Mouse (Mus musculus) cortical plate, adult 2 months (tissue): Measurements from ENCODE around the gene Vegfc. TPM values are rescaled to one million over a fixed set of nuclear protein-coding genes. Genes with fewer than 3 reads are reported as not detected.

Experiments
- H3K27ac ChIP-seq: fragments of 200-500 bp; 2 replicates; pipeline ENCODE4 v1.5.1; 2012; ENCODE audit warnings: low read length, control low read depth, inconsistent platforms; ENCODE audit not compliant: insufficient read depth
- H3K4me1 ChIP-seq: fragments of 200-500 bp; 2 replicates; pipeline ENCODE4 v1.6.1; 2011; ENCODE audit warnings: low read length; ENCODE audit not compliant: control insufficient read depth, insufficient read depth
- H3K4me3 ChIP-seq: fragments of 200-500 bp; 2 replicates; pipeline ENCODE4 v1.5.1; 2011; ENCODE audit warnings: mild to moderate bottlenecking, low read length, control low read depth; ENCODE audit not compliant: insufficient read depth
- CTCF ChIP-seq: fragments of 200-500 bp; IDR thresholded peaks from 2 replicates; pipeline ENCODE4 v1.5.1; 2011; ENCODE audit warnings: mild to moderate bottlenecking, control low read depth, low read length; ENCODE audit not compliant: insufficient read depth; ENCODE audit errors: extremely low read depth
- POLR2A ChIP-seq: fragments of 200-500 bp; IDR thresholded peaks from 2 replicates; pipeline ENCODE4 v1.6.1; 2011; ENCODE audit warnings: mild to moderate bottlenecking, low read length, control low read depth; ENCODE audit not compliant: insufficient read depth; ENCODE audit errors: extremely low read depth
- polyA plus RNA-seq: library from polyadenylated mRNA; depleted of rRNA; stranded (reverse); fragments of >200 nt; gene quantifications from 2 replicates; pipeline ENCODE4 v1.2.3, GENCODE M21; 2012

Gene Vegfc
- polyA plus RNA-seq, 1 experiment = 3.4 TPM

- Histone ChIP-seq H3K27ac (no peak overlapping the region), H3K4me3 (no peak overlapping the region), H3K4me1 (no peaks in the 10 kb centered on the region)
- no peak for TF ChIP-seq CTCF
- no peak for TF ChIP-seq POLR2A
Measured at GRCm38 (mm10) chr8:54130558-54130957, 53.2 kb downstream of the Vegfc start.

GRCm38 (mm10) chr8:54153240-54153639, 75.8 kb downstream of the Vegfc start:
- Histone ChIP-seq H3K4me1 (no peaks in the 10 kb centered on the region), H3K4me3 (no peak overlapping the region), H3K27ac (no peak overlapping the region)
- no peak for TF ChIP-seq POLR2A
- TF ChIP-seq CTCF = peak; percentile 43; the same call in 1 of the 2 replicates

DNA sequence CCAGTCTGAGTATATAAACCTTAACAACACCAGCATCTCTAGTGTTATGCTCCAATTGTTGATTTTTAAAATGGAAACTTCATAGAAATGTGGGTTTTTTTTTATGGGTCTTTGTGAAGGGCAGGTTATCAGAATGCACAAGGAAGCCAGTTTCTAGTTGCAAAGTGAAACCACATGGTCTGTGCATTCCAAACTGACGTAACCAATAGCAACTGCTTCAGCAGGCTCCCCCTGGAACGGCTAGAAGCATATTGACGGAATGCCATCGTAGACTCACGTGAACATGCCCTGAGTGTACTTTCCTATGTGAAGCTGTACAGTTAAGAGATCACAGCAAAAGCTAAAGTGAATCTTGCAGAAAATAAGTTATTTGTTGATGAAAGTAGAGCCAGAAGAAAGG, 86.1 kb downstream of the Vegfc start:
- Histone ChIP-seq H3K27ac (no peak overlapping the region), H3K4me3 (peak overlapping the region; percentile 13; the same call in 1 of the 2 replicates), H3K4me1 (no peaks in the 10 kb centered on the region)
- TF ChIP-seq POLR2A (no peak), CTCF (no peak)

- Histone ChIP-seq H3K4me3 (no peak overlapping the region), H3K27ac (no peak overlapping the region), H3K4me1 (no peaks in the 10 kb centered on the region)
- TF ChIP-seq CTCF = no peak
- no peak for TF ChIP-seq POLR2A
Measured at GRCm38 (mm10) chr8:54185336-54185735, 107.9 kb downstream of the Vegfc start.

- Histone ChIP-seq H3K27ac (no peak overlapping the region), H3K4me3 (no peak overlapping the region), H3K4me1 (no peaks in the 10 kb centered on the region)
- TF ChIP-seq POLR2A = no peak
- TF ChIP-seq CTCF = no peak
Measured at GRCm38 (mm10) chr8:54185927-54186326, 108.5 kb downstream of the Vegfc start.

DNA sequence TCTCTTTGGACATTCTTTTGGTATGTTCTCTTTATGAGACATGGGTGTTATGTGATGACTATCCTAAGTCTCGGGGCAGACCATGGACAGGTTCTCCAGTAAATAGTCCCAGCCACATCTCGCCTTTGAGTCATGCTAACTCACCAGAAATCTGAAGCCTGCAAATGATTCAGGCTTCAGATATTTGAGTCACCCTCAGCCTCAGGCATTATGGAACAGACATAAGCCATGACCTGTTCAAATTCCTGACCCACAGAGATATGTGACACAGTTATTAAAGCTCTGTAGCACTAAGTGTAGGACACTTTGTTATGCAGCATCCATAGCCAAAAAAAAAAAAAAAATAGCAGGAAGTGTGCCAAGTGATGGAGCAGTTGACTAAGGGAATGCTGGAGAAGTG, 138.8 kb downstream of the Vegfc start:
- Histone ChIP-seq H3K27ac (no peak overlapping the region), H3K4me3 (no peak overlapping the region), H3K4me1 (no peaks in the 10 kb centered on the region)
- no peak for TF ChIP-seq POLR2A
- no peak for TF ChIP-seq CTCF

GRCm38 (mm10) chr8:54228801-54229204, 151.4 kb downstream of the Vegfc start:
- H3K4me1 ChIP-seq = no peaks in the 10 kb centered on the region; the same call in 1 of the 2 replicates
- TF ChIP-seq CTCF (no peak), POLR2A (no peak)
- H3K27ac ChIP-seq = no peak overlapping the region
- no peak overlapping the region for H3K4me3 ChIP-seq

GRCm38 (mm10) chr8:54230638-54231037, 153.2 kb downstream of the Vegfc start:
- Histone ChIP-seq H3K4me3 (no peak overlapping the region), H3K27ac (no peak overlapping the region), H3K4me1 (no peaks in the 10 kb centered on the region; the same call in 1 of the 2 replicates)
- TF ChIP-seq POLR2A (no peak), CTCF (no peak)

DNA sequence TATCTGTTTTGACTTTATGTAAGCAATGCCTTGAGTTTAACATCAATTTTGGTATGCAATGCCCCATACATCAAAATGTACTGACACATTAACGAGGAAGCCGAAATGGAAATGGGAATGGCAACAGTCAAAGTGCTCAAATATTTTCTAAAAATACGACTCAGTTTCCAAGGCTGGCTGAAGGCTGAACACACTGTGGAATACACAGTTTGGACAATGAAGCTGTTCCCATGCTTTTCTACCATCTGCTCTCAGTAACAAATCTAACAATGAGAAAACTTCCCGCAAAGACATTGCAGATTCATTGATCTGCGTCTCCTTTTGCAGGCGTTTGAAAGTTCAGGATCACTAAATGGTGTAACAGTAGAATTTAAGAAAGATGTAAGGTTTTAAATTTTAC, 155.9 kb downstream of the Vegfc start:
- Histone ChIP-seq H3K27ac (no peak overlapping the region), H3K4me3 (no peak overlapping the region), H3K4me1 (no peaks in the 10 kb centered on the region; the same call in 1 of the 2 replicates)
- no peak for TF ChIP-seq POLR2A
- TF ChIP-seq CTCF = no peak
